Mouse (Mus musculus) neural tube, embryonic 14.5 days (tissue): ENCODE data around the gene Meis3. TPM values are rescaled to one million over a fixed set of nuclear protein-coding genes. Genes with fewer than 3 reads are reported as not detected.

Experiments used
- ATAC-seq: fragments of 200-750 bp; cut with Nextera tagmentation; 2 replicates; pipeline ENCODE4 v1.8.0; 2017; ENCODE audit warnings: low read depth, mild to moderate bottlenecking, moderate TSS enrichment, moderate library complexity
- H3K27ac ChIP-seq: fragments of 300-500 bp; sonication (generic); 2 replicates; pipeline ENCODE4 v1.5.1; 2014; ENCODE audit warnings: low read depth, mild to moderate bottlenecking, control low read depth, low read length, moderate library complexity, mixed read lengths
- H3K27me3 ChIP-seq: fragments of 300-500 bp; sonication (generic); 2 replicates; pipeline ENCODE4 v1.6.1; 2014; ENCODE audit warnings: low read length; ENCODE audit not compliant: control insufficient read depth, insufficient read depth
- H3K36me3 ChIP-seq: fragments of 300-500 bp; sonication (generic); 2 replicates; pipeline ENCODE4 v1.6.1; 2014; ENCODE audit warnings: low read length, mixed read lengths; ENCODE audit not compliant: control insufficient read depth, insufficient read depth
- H3K4me1 ChIP-seq: fragments of 300-500 bp; sonication (generic); 2 replicates; pipeline ENCODE4 v1.6.1; 2014; ENCODE audit warnings: low read length; ENCODE audit not compliant: control insufficient read depth, insufficient read depth
- H3K4me2 ChIP-seq: fragments of 300-500 bp; sonication (generic); 2 replicates; pipeline ENCODE4 v1.6.1; 2014; ENCODE audit warnings: mild to moderate bottlenecking, low read depth, low read length, control low read depth
- H3K4me3 ChIP-seq: fragments of 300-500 bp; sonication (generic); 2 replicates; pipeline ENCODE4 v1.5.1; 2014; ENCODE audit warnings: low read depth, low read length, control low read depth, mixed read lengths
- H3K9ac ChIP-seq: fragments of 300-500 bp; sonication (generic); replicated peaks from 2 replicates; pipeline ENCODE4 v1.6.1; 2014; ENCODE audit warnings: low read depth, mild to moderate bottlenecking, control low read depth, low read length, mixed read lengths
- H3K9me3 ChIP-seq: fragments of 300-500 bp; sonication (generic); 2 replicates; pipeline ENCODE4 v1.6.1; 2016; ENCODE audit warnings: low read length; ENCODE audit not compliant: control insufficient read depth
- WGBS: fragments of 180-500 bp; shearing (Covaris S2); extraction: QIAGEN DNeasy Blood & Tissue Kit; methylation state at CpG from one replicate; pipeline ENCODE4 v1.1.7; 2014; 5-methylcytosine and 5-hydroxymethylcytosine counted together
- polyA plus RNA-seq: library from polyadenylated mRNA; unstranded; fragments of >200 nt; fragmentation: Nextera tagmentation; extraction: Ambion mirVana; gene quantifications from 2 replicates; pipeline ENCODE4 v1.2.1, GENCODE M21; 2014

Meis3 gene
- polyA plus RNA-seq, 1 experiment from 2014 or later: 127 TPM

GRCm38 (mm10) chr7:16198540-16198939 is 23.6 kb downstream of the Meis3 start:
- no peak overlapping the region for H3K27ac ChIP-seq
- H3K9ac ChIP-seq: no peak overlapping the region
- no peak for ATAC-seq
- H3K27me3 ChIP-seq: no peaks in the 10 kb centered on the region
- H3K4me1 ChIP-seq: no peaks in the 10 kb centered on the region
- no peak overlapping the region for H3K4me2 ChIP-seq
- 94% methylated on average over 11 of the region's 11 CpGs for WGBS
- no peak overlapping the region for H3K4me3 ChIP-seq
- peaks cover 47% of the 10 kb centered on the region for H3K36me3 ChIP-seq
- no peaks in the 10 kb centered on the region for H3K9me3 ChIP-seq

- Histone ChIP-seq H3K4me1 (no peaks in the 10 kb centered on the region), H3K36me3 (peaks cover 63% of the 10 kb centered on the region)
Measured at GRCm38 (mm10) chr7:16201136-16201535, 26.2 kb downstream of the Meis3 start.

GRCm38 (mm10) chr7:16202756-16203504 is 28.0 kb downstream of the Meis3 start:
- Histone ChIP-seq H3K27ac (no peak overlapping the region), H3K9me3 (no peaks in the 10 kb centered on the region), H3K4me2 (no peak overlapping the region), H3K4me3 (no peak overlapping the region), H3K9ac (no peak overlapping the region), H3K4me1 (no peaks in the 10 kb centered on the region), H3K36me3 (peaks cover 61% of the 10 kb centered on the region), H3K27me3 (no peaks in the 10 kb centered on the region)
- no peak for ATAC-seq
- WGBS: 85% methylated on average over 15 of the region's 15 CpGs

More at GRCm38 (mm10) chr7:16201136-16201535, 26.2 kb downstream of the Meis3 start:
- Histone ChIP-seq H3K9me3 (no peaks in the 10 kb centered on the region), H3K4me3 (no peak overlapping the region), H3K27ac (no peak overlapping the region), H3K9ac (no peak overlapping the region), H3K27me3 (no peaks in the 10 kb centered on the region), H3K4me2 (no peak overlapping the region)
- 89% methylated on average over 6 of the region's 6 CpGs for WGBS
- no peak for ATAC-seq

- Histone ChIP-seq H3K9ac (no peak overlapping the region), H3K4me3 (no peak overlapping the region), H3K4me1 (no peaks in the 10 kb centered on the region), H3K4me2 (no peak overlapping the region), H3K27ac (no peak overlapping the region), H3K9me3 (no peaks in the 10 kb centered on the region), H3K27me3 (no peaks in the 10 kb centered on the region), H3K36me3 (peaks cover 56% of the 10 kb centered on the region)
- no peak for ATAC-seq
- WGBS: 96% methylated on average over 13 of the region's 13 CpGs
Measured at GRCm38 (mm10) chr7:16203505-16203903, 28.6 kb downstream of the Meis3 start.

- no peak for ATAC-seq
- Histone ChIP-seq H3K4me2 (no peak overlapping the region), H3K27ac (no peak overlapping the region), H3K9me3 (no peaks in the 10 kb centered on the region), H3K27me3 (no peaks in the 10 kb centered on the region), H3K4me1 (no peaks in the 10 kb centered on the region), H3K4me3 (no peak overlapping the region), H3K36me3 (peaks cover 52% of the 10 kb centered on the region), H3K9ac (no peak overlapping the region)
- WGBS: 82% methylated on average over 9 of the region's 9 CpGs
Measured at GRCm38 (mm10) chr7:16204791-16205190, 29.9 kb downstream of the Meis3 start.

GRCm38 (mm10) chr7:16207076-16207475 is 32.2 kb downstream of the Meis3 start:
- H3K36me3 ChIP-seq: peaks cover 45% of the 10 kb centered on the region
- H3K27me3 ChIP-seq: no peaks in the 10 kb centered on the region
- no peak overlapping the region for H3K27ac ChIP-seq
- no peak for ATAC-seq
- no peaks in the 10 kb centered on the region for H3K4me1 ChIP-seq
- no peak overlapping the region for H3K9ac ChIP-seq
- 89% methylated on average over 7 of the region's 7 CpGs for WGBS
- H3K9me3 ChIP-seq: no peaks in the 10 kb centered on the region
- H3K4me2 ChIP-seq: no peak overlapping the region
- no peak overlapping the region for H3K4me3 ChIP-seq

- Histone ChIP-seq H3K4me2 (no peak overlapping the region), H3K4me3 (no peak overlapping the region), H3K27me3 (no peaks in the 10 kb centered on the region), H3K36me3 (peaks cover 42% of the 10 kb centered on the region), H3K9ac (no peak overlapping the region), H3K9me3 (no peaks in the 10 kb centered on the region), H3K27ac (no peak overlapping the region), H3K4me1 (no peaks in the 10 kb centered on the region)
- WGBS: 96% methylated on average over 10 of the region's 10 CpGs
- no peak for ATAC-seq
Measured at GRCm38 (mm10) chr7:16207496-16207895, 32.6 kb downstream of the Meis3 start.

- Histone ChIP-seq H3K4me2 (no peak overlapping the region), H3K27ac (no peak overlapping the region), H3K9me3 (no peaks in the 10 kb centered on the region), H3K36me3 (peaks cover 42% of the 10 kb centered on the region), H3K4me3 (no peak overlapping the region), H3K9ac (no peak overlapping the region), H3K27me3 (no peaks in the 10 kb centered on the region), H3K4me1 (no peaks in the 10 kb centered on the region)
- WGBS: 90% methylated on average over 21 of the region's 21 CpGs
- no peak for ATAC-seq
Measured at GRCm38 (mm10) chr7:16208781-16209665, 34.1 kb downstream of the Meis3 start.

- no peaks in the 10 kb centered on the region for H3K4me1 ChIP-seq
- no peak for ATAC-seq
- no peak overlapping the region for H3K4me3 ChIP-seq
- WGBS: 86% methylated on average over 12 of the region's 12 CpGs
- H3K27ac ChIP-seq: no peak overlapping the region
- peaks cover 51% of the 10 kb centered on the region for H3K36me3 ChIP-seq
- no peaks in the 10 kb centered on the region for H3K9me3 ChIP-seq
- no peak overlapping the region for H3K9ac ChIP-seq
- no peak overlapping the region for H3K4me2 ChIP-seq
- no peaks in the 10 kb centered on the region for H3K27me3 ChIP-seq
Measured at GRCm38 (mm10) chr7:16210862-16211365, 36.0 kb downstream of the Meis3 start.
